Mouse (Mus musculus): ENCODE results near the gene Luc7l3.

Gene Luc7l3

GRCm38 (mm10) chr11:94253691-94254090 lies 68.1 kb downstream of the Luc7l3 start:
- DNase-seq, result no peak

- DNase-seq, result no peak
These were observed 68.6 kb downstream of the Luc7l3 start for GRCm38 (mm10) chr11:94253156-94253555.

GRCm38 (mm10) chr11:94246789-94247061 lies 75.1 kb downstream of the Luc7l3 start:
- DNase-seq, result no peak

- no peak for DNase-seq
These were observed 75.6 kb downstream of the Luc7l3 start, which contains the start of gene Wfikkn2 for GRCm38 (mm10) chr11:94245955-94246788. Wfikkn2 (minus strand) TSS chr11:94246005.

- DNase-seq, result no peak
These were observed 77.4 kb downstream of the Luc7l3 start for GRCm38 (mm10) chr11:94244385-94244784.

GRCm38 (mm10) chr11:94243422-94244180 lies 78.2 kb downstream of the Luc7l3 start:
- no peak for DNase-seq

GRCm38 (mm10) chr11:94242760-94243421 lies 78.9 kb downstream of the Luc7l3 start:
- no peak for DNase-seq

- no peak for DNase-seq
These were observed 82.1 kb downstream of the Luc7l3 start for GRCm38 (mm10) chr11:94239706-94240105.

GRCm38 (mm10) chr11:94238786-94239185 lies 83.0 kb downstream of the Luc7l3 start:
- DNase-seq, result no peak

Data from right cerebral cortex, postnatal 14 days (tissue).